Mouse (Mus musculus) adrenal gland, postnatal 10 days (tissue): ENCODE results near the gene Smu1. TPM values are rescaled to one million over a fixed set of nuclear protein-coding genes. Genes with fewer than 3 reads are reported as not detected.
A peak's percentile ranks its signal among the peaks of the same experiment; 100 is the strongest.

Experiments used
- DNase-seq: peaks from one replicate; pipeline ENCODE4 v3.0.0; 2021; ENCODE audit warnings: mixed read lengths
- microRNA-seq: library from miRNA; unstranded; fragments of <30 nt; microRNA quantifications from one replicate; pipeline ENCODE4 v1.2.0, GENCODE M21; 2021
- total RNA-seq, 2 experiments: library from RNA; stranded (reverse); gene quantifications; 2 replicates each; pipeline ENCODE4 v1.2.3; 2021

The Smu1 gene
- total RNA-seq, 2 experiments from 2014 or later = 57.2 to 62.3 TPM

- DNase-seq = peak; percentile 25
These were observed 455 bp downstream of the Smu1 start for GRCm38 (mm10) chr4:40757157-40757779.

- DNase-seq = no peak
These were observed 22.4 kb downstream of the Smu1 start for GRCm38 (mm10) chr4:40735351-40735750.

- no peak for DNase-seq
These were observed 26.5 kb downstream of the Smu1 start for GRCm38 (mm10) chr4:40731262-40731661.

GRCm38 (mm10) chr4:40727247-40727646, 30.5 kb downstream of the Smu1 start:
- no peak for DNase-seq

GRCm38 (mm10) chr4:40725554-40725953, 32.2 kb downstream of the Smu1 start:
- no peak for DNase-seq

GRCm38 (mm10) chr4:40725141-40725540, 32.6 kb downstream of the Smu1 start:
- no peak for DNase-seq

- peak; percentile 86 for DNase-seq
These were observed 34.8 kb downstream of the Smu1 start for GRCm38 (mm10) chr4:40722687-40723460.

GRCm38 (mm10) chr4:40722011-40722666, 35.6 kb downstream of the Smu1 start, which contains the start of gene Dnaja1:
TSS of gene Dnaja1 (plus strand) at chr4:40722150.
- peak; percentile 99 for DNase-seq

- no peak for DNase-seq
These were observed 36.8 kb downstream of the Smu1 start for GRCm38 (mm10) chr4:40720910-40721309.

- DNase-seq = no peak
These were observed 40.6 kb downstream of the Smu1 start for GRCm38 (mm10) chr4:40717141-40717540.

- DNase-seq = peak; percentile 22
These were observed 53.9 kb downstream of the Smu1 start for GRCm38 (mm10) chr4:40703710-40704275.

- peak; percentile 97 for DNase-seq
These were observed 54.7 kb downstream of the Smu1 start, which contains the start of gene Aptx for GRCm38 (mm10) chr4:40702797-40703709. TSS of gene Aptx (minus strand) at chr4:40703194.

- DNase-seq = no peak
These were observed 55.9 kb downstream of the Smu1 start for GRCm38 (mm10) chr4:40701796-40702195.

GRCm38 (mm10) chr4:40700216-40700615, 57.5 kb downstream of the Smu1 start:
- peak; percentile 36 for DNase-seq

GRCm38 (mm10) chr4:40697059-40697458, 60.7 kb downstream of the Smu1 start:
- DNase-seq = no peak

GRCm38 (mm10) chr4:40691100-40691499, 66.6 kb downstream of the Smu1 start:
- DNase-seq = no peak

Small RNAs within 50 kb of the gene (microRNA-seq; reads per million reads assigned to microRNA genes)
- 1.8 reads per million for gene Mir207

Other genes with a start within 250 kb of the Smu1 start
- 10 to 100 TPM; 15.3 to 22.1 TPM for gene Aptx, start 54.7 kb downstream of the Smu1 start, total RNA-seq
- gene Dnaja1, start 35.8 kb downstream of the Smu1 start, total RNA-seq = 100 to 1,000 TPM; 199 to 219 TPM
- gene B4galt1, start 96.1 kb upstream of the Smu1 start, total RNA-seq = 10 to 100 TPM; 73.7 to 83.0 TPM
- gene Spink4, start 162.1 kb upstream of the Smu1 start, total RNA-seq = 1 to 10 TPM; 4.6 to 4.8 TPM
- gene Bag1, start 190.4 kb upstream of the Smu1 start, total RNA-seq = 100 to 1,000 TPM; 257 to 267 TPM
- gene Chmp5, start 190.5 kb upstream of the Smu1 start, total RNA-seq = 10 to 100 TPM; 62.5 to 69.9 TPM
- 10 to 100 TPM; 54.9 to 66.9 TPM for gene Nfx1, start 213.0 kb upstream of the Smu1 start, total RNA-seq